Mouse (Mus musculus) heart, embryonic 12.5 days (tissue): ENCODE data around the gene Myh7b. TPM values are rescaled to one million over a fixed set of nuclear protein-coding genes. Genes with fewer than 3 reads are reported as not detected.

Experiments used
- microRNA counts: library from miRNA; unstranded; fragments of <30 nt; microRNA quantifications from one replicate; lab custom pipeline; 2017
- microRNA-seq: library from miRNA; unstranded; fragments of <30 nt; microRNA quantifications from one replicate; pipeline ENCODE4, GENCODE M21; 2017
- polyA plus RNA-seq: library from polyadenylated mRNA; unstranded; fragments of >200 nt; fragmentation: Nextera tagmentation; extraction: Ambion mirVana; gene quantifications from 2 replicates; pipeline ENCODE4 v1.2.1, GENCODE M21; 2016

The Myh7b gene
- polyA plus RNA-seq, 1 experiment from 2014 or later, result 22.1 TPM

MicroRNAs encoded within 50 kb of the gene (microRNA counts, 519-probe panel; counts per million panel counts)
- microRNA mmu-miR-499 (lab: Ali Mortazavi, UCI), result 7,101 counts per million, percentile 87 among the panel's probes with 10 or more counts

Small RNA genes within 50 kb of the gene (microRNA-seq; reads per million reads assigned to microRNA genes)
- gene Mir499, result 2,692 reads per million, percentile 85 among the genes with 10 or more reads in this experiment

Other genes with a start within 250 kb of the Myh7b start
- 137 and 138 TPM in 2 replicates for gene Trp53inp2, start 230.2 kb upstream of the Myh7b start, polyA plus RNA-seq
- gene Ncoa6, start 137.3 kb upstream of the Myh7b start, polyA plus RNA-seq, result 19.2 and 21.7 TPM in 2 replicates
- gene Acss2, start 93.3 kb upstream of the Myh7b start, polyA plus RNA-seq, result 13.0 and 14.4 TPM in 2 replicates
- 2.0 and 3.0 TPM in 2 replicates for gene Ggt7, start 93.0 kb upstream of the Myh7b start, polyA plus RNA-seq
- gene Gss, start 18.4 kb upstream of the Myh7b start, polyA plus RNA-seq, result 20.2 and 21.3 TPM in 2 replicates
- gene Trpc4ap, start 81.2 kb downstream of the Myh7b start, polyA plus RNA-seq, result 115 and 117 TPM in 2 replicates
- 26.4 and 26.7 TPM in 2 replicates for gene Edem2, start 118.3 kb downstream of the Myh7b start, polyA plus RNA-seq
- gene Gm17581, start 124.7 kb downstream of the Myh7b start, polyA plus RNA-seq, result not detected in 2 replicates
- 7.2 and 9.1 TPM in 2 replicates for gene Procr, start 139.9 kb downstream of the Myh7b start, polyA plus RNA-seq
- 0.05 TPM in 1 of 2 replicates, not detected in the other for gene Mmp24, start 164.1 kb downstream of the Myh7b start, polyA plus RNA-seq
- 8.9 and 9.4 TPM in 2 replicates for gene BC029722, start 208.2 kb downstream of the Myh7b start, polyA plus RNA-seq
- gene Eif6, start 215.7 kb downstream of the Myh7b start, polyA plus RNA-seq, result 110 and 116 TPM in 2 replicates
- 0.06 and 0.15 TPM in 2 replicates for gene Fam83c, start 223.6 kb downstream of the Myh7b start, polyA plus RNA-seq